Mouse (Mus musculus) ES-E14 (cell line): ENCODE measurements at regions not wholly inside any gene's neighbourhood (a gene's known extent, or its start where the extent isn't known, plus 50 kb on each side); places are given as distances from the start of the nearest gene placed in this dataset.

Experiments
- CHD2 ChIP-seq: IDR thresholded peaks from 2 replicates; pipeline ENCODE4 v1.6.1; 2014; ENCODE audit warnings: mild to moderate bottlenecking, low read depth, low read length, inconsistent platforms
- HCFC1 ChIP-seq: IDR thresholded peaks from 2 replicates; pipeline ENCODE4 v1.6.1; 2012; ENCODE audit warnings: low read length, inconsistent platforms, borderline replicate concordance; ENCODE audit not compliant: insufficient read depth
- MAFK ChIP-seq: IDR thresholded peaks from 2 replicates; pipeline ENCODE4 v1.6.1; 2014; ENCODE audit warnings: mild to moderate bottlenecking, low read depth, low read length, inconsistent platforms; ENCODE audit not compliant: insufficient read depth
- ZC3H11A ChIP-seq: IDR thresholded peaks from 2 replicates; pipeline ENCODE4 v1.6.1; 2012; ENCODE audit warnings: low read depth, mild to moderate bottlenecking, inconsistent platforms, low read length, borderline replicate concordance
- ZNF384 ChIP-seq: IDR thresholded peaks from 2 replicates; pipeline ENCODE4 v1.6.1; 2012; ENCODE audit warnings: low read depth, low read length, inconsistent platforms

DNA sequence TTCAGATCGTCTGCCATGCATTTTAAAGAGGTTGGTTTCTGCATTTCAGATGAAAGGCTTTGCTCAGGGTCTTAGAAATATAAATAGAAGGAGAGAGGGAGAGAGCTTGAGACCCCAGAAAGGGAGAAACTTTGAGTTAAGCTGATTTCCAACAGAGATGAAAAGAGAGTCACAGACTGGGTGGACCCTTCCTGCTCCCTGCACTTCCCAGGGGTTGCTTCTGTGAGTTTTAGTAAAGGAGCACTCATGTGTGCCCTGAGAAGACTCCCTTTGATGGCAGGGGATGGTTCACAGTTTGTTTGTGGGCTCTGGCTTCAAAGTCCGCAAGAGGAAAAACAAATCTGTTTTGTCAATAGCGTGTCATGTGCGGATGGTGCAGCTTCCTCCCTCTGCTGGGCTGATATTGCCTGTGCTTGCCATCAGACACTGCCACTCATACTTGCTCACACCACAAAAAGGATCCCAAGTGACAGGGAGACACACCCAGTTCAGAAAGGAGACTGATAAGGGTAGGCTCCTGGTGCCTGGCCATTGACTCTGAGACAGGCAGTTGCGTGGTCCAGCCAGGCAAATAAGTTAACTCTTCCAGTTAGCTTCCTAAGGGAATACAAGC lies 775.8 kb upstream of the BB014433 start:
- TF ChIP-seq ZC3H11A (no peak), CHD2 (no peak), ZNF384 (no peak), MAFK (no peak), HCFC1 (no peak)
